Mouse (Mus musculus): ENCODE data around the gene Ppfia1.

DNA sequence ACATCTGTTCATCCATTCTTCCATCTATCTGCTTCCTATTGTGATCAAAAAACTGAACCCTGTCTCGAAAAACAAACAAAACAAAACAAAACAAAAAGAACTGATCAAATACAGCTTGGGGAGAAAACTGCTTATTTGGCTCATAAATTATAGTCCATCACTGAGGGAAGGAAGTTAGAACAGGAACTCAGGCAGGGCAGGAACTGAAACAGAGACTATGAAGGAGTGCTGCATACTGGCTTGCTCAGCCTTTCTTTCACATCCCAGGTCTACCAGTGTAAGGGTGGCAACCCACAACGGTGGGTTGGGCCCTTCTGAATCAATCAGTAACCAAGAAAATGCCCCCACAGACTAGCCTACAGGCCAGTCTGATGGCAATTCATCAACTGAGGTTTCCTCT, 82.4 kb downstream of the Ppfia1 start:
- TF ChIP-seq CTCF (IDR thresholded peaks at IDR 0.05; ENCODE audit: borderline replicate concordance, insufficient read depth, low read depth, low read length) (no peak), POLR2A (IDR thresholded peaks at IDR 0.05; ENCODE audit: borderline replicate concordance, insufficient read depth, low read length) (no peak)

Data from cerebellum, adult 2 months (tissue).